Mouse (Mus musculus): ENCODE data around the gene Onecut1.

Gene Onecut1

GRCm38 (mm10) chr9:74862096-74862780, 517 bp downstream of the Onecut1 start:
- no peak for DNase-seq

DNA sequence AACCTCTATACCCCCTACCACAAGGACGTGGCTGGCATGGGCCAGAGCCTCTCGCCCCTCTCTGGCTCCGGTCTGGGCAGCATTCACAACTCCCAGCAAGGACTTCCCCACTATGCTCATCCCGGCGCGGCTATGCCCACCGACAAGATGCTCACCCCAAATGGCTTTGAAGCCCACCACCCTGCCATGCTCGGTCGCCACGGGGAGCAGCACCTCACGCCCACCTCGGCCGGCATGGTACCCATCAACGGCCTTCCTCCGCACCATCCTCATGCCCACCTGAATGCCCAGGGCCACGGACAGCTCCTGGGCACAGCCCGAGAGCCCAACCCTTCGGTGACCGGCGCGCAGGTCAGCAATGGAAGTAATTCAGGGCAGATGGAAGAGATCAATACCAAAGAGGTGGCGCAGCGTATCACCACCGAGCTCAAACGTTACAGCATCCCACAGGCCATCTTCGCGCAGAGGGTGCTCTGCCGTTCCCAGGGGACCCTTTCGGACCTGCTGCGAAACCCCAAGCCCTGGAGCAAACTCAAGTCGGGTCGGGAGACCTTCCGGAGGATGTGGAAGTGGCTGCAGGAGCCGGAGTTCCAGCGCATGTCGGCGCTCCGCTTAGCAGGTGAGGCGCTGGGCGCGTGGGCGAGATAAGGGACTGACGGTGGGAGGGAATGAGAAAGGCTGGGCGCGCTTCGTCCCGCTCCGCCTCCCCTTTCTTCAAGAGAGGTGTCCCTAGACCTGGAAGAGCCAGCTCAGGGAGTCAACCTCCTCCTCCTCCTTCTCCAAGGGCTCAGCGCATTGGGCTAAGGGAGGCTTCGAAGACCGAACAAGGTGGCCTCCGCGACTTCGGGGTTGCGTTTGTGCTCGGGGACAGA, 1.3 kb downstream of the Onecut1 start:
- no peak for DNase-seq

GRCm38 (mm10) chr9:74863655-74864443, 2.1 kb downstream of the Onecut1 start:
- no peak for DNase-seq

- DNase-seq, result no peak
Measured at GRCm38 (mm10) chr9:74864471-74864870, 2.8 kb downstream of the Onecut1 start.

- no peak for DNase-seq
Measured at GRCm38 (mm10) chr9:74866596-74867313, 5.0 kb downstream of the Onecut1 start.

DNA sequence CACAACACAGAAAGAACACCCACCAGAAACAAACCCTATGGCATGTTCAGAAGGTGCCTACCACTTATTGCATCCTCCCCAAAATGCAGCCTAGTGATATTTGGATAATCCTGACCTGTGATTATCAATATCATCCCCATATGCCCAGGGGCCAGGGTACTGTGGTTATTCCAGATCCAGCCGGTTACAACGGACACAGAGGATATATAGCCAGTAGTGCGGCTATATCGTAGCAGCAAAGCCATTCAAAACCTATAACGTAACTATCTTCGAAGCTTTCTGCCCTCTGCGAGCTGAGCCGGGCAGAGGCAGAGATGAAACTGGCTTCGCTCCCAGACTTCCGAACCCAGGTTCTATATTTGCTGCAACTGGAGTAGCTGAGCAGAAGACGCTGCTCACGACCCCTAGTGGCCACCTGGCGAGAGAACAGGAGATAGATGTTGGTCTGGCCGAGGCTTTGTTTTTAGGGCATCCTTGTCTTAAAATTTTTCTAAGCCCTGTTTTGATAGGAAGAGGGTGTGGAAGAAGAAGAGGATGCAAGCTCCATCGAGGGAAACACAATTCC, 6.0 kb downstream of the Onecut1 start:
- no peak for DNase-seq

DNA sequence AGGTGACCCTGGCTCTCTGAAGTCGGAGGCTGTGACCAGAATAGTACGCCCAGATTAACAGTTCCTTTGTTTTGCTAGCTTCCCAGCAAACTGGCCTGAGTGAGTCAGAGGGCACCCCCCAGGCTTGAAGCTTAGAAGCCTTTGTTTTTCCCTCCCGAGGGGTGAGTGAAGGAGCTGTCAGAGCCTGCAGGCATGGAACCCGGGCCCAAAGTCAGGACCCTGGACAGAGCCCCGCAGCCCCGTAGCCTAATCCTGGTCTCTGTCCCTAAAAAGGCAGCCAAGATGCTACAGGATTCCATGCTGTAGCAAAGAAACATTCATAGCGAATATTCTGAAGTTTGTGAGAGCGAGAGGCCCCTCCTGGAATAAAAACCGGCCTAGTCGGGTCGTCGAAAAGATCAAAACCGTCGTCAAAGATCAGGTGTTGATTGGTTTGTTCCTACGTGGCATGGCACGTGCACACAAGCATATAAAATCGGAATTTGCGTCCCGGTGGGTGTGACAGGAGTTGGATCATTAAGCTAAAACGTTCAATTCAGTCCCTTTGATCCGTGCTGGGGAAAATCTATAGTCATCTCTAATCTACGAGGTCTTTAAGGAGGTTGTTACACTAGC, 6.7 kb downstream of the Onecut1 start:
- DNase-seq, result no peak

DNA sequence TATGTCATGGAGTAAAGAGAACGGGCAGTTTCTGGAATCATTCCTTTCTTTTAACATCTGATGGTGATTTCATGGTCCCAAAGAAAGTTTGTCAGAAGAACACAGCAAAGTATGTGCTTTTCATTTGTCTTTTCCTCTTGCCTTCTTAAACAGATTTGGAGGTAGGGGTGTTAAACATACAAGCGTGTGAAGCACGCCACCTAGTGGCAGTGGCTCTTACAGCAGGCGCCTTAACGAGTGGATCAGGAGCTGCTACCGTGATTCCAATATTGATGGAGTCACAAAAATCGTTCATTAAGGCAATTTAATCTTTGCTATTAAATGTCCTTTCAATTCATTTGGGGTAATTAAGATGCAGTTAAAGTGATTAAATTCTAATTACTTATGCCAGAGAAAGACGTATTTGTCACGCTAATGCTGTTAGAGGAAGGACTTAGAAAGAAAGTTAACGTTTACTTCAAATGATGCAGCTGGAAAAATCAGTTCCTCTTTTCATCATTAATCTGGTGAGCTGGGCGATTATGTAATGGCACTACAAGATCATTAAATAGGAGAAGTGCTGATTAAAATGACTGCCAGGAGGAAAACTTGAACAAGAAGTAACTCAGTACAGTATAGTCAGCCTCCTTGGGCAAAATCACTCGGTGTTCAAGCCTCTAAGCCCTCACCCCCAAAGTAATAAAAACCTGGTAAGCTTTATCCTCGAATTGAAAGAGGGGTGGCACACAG, 9.4 kb downstream of the Onecut1 start:
- DNase-seq, result peak; percentile 35

- no peak for DNase-seq
Measured at GRCm38 (mm10) chr9:74876328-74876727, 14.6 kb downstream of the Onecut1 start.

- DNase-seq, result no peak
Measured at GRCm38 (mm10) chr9:74877709-74878108, 16.0 kb downstream of the Onecut1 start.

DNA sequence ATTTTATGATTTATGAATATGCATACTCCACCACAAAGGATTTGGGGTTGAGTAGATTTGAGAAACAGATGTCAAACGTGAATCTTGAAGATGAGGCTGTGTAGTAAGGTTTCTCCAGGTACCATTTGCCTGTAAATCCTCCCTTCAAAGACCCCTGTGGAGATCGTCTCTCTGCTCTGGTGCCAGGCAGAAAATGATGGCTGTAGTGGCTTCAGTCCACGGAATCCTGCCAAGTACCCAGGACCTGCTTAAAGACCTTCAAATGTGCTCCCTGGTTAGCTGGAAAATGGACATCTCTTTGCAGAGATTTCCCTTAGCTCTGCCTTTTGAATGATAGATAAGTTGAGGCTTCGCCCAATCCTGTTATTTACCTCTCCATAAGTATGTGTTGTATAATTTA, 26.1 kb downstream of the Onecut1 start:
- DNase-seq, result no peak

GRCm38 (mm10) chr9:74896742-74897141, 35.0 kb downstream of the Onecut1 start:
- no peak for DNase-seq

DNA sequence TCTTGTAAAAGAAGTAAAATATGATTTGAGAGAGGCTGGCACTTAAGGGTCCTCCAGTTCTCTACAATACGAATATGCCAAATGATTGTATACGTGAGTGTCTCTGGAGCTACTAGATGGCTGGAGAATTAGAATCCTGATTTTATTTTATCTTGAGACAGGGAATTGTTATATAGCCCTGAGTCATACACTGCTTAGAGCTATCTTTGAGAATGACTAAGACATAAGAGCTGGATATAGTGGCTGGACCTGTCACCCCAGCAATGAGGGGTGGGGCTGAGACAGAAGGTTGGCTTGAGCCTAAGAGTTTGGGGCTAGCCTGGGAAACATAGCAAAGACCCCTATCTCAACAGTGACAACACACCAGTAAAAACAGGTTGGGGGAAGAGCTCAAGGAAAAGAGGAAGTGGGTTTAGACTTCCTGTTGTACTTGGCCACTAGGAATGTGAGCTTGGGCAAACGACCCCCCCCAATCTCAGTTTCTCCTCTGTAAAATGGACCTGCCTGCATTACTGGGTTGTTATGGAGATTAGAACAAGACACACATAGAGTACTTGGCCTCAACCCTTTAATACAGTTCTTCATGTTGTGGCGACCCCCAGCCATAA, 35.8 kb downstream of the Onecut1 start:
- no peak for DNase-seq

DNA sequence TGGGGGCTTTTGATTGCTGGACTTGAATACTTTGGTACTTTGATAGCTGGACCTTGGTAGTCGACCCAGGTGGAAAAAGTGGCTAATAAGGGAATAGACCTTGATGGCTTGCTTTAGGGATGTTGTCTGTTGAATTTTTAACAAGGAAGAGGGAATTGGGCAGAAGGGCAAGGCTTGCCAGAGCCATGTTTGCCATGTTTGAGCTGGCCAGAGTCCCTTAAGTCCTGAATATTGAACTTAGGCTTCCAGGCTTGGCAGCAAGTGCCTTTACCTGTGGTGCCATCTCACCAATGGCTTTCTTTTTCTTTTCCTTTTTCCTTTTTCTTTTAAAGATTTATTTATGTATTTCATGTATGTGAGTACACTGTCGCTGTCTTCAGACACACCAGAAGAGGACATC, 38.4 kb downstream of the Onecut1 start:
- DNase-seq, result no peak

GRCm38 (mm10) chr9:74904866-74905508, 43.3 kb downstream of the Onecut1 start:
- DNase-seq, result peak; percentile 62

DNA sequence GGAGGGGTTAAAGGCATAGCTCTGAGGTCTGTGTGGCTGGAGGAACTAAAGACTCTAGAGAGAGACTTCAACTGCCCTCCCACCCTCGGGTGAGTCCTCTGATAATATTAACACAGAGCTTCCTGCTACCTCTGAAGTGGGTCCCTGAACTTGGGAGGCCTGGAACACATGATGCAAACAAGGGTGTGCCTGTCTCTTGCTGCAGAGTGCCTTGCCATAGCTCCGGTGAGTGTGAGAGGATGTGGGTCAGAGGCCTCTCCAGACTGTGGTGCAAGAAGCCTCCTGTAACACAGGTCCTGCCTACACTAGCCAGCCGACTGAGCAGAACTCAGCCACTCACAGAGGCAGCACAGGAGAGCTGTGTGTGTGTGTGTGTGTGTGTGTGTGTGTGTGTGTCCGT, 45.2 kb downstream of the Onecut1 start:
- no peak for DNase-seq

DNA sequence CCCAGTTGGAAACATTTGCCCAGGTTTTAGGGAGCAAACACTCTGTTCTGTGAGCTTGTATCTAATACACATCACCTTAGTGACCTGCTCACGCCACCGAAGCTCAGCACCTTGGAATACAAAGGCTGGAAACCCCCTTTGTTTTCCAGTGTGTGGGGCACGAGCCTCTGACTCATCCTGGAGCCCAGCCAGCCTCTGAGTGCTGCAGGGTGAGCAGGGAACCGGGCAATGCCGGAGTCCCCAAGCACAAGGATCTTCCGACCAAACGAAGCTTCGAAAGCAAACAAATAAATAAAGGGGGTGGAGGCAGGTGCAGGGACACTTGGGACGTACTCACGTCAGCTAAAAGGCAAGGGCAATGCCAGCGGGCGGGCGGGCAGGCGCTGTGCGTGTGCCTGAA, 47.5 kb downstream of the Onecut1 start:
- no peak for DNase-seq

- no peak for DNase-seq
Measured at GRCm38 (mm10) chr9:74910226-74910759, 48.6 kb downstream of the Onecut1 start.

DNA sequence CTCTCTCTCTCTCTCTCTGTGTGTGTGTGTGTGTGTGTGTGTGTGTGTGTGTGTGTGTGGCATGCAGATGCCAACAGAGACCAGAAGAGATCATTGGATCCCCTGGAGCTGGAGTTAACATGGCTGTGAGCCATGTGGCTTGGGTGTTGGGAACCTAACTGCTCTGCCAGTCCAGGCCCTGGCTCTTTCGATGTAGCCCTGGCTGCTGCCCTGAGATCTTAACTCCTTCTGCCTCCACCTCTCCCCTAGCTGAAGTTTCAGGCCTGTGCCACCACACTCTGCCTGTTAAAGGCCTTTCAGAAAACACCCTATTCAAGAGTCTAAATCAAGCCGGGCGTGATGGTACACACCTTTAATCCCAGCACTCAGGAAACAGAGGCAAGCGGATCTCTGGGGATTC, 49.7 kb downstream of the Onecut1 start:
- DNase-seq, result no peak

DNA sequence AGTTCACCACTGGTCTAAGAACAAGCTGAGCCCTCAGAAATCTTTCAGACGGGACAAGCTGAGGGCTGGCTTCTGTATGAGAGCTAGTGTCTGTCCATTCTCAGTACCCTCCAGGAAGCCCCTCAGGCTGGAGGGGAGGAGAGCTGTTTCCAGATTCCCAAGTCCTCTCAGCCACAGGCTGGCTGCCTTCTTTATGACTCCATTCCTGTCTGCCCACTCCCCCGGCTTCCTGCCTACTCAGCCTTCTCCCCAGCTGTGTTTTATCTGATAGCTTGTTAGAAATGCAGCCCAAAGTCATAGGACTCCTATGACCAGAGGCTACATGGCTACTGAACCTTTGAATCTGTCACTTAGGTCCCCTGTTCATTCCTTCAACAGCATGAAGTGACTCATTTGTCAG, 50.2 kb downstream of the Onecut1 start:
- no peak for DNase-seq
